Mouse (Mus musculus): Measurements from ENCODE around the gene Zfp317.
A peak's percentile ranks its signal among the peaks of the same experiment; 100 is the strongest.
"Not testable (repeated sequence)": the region's sequence is repeated elsewhere in the genome, so short reads cannot be mapped to it uniquely, and the experiment has no call there.

The Zfp317 gene

DNA sequence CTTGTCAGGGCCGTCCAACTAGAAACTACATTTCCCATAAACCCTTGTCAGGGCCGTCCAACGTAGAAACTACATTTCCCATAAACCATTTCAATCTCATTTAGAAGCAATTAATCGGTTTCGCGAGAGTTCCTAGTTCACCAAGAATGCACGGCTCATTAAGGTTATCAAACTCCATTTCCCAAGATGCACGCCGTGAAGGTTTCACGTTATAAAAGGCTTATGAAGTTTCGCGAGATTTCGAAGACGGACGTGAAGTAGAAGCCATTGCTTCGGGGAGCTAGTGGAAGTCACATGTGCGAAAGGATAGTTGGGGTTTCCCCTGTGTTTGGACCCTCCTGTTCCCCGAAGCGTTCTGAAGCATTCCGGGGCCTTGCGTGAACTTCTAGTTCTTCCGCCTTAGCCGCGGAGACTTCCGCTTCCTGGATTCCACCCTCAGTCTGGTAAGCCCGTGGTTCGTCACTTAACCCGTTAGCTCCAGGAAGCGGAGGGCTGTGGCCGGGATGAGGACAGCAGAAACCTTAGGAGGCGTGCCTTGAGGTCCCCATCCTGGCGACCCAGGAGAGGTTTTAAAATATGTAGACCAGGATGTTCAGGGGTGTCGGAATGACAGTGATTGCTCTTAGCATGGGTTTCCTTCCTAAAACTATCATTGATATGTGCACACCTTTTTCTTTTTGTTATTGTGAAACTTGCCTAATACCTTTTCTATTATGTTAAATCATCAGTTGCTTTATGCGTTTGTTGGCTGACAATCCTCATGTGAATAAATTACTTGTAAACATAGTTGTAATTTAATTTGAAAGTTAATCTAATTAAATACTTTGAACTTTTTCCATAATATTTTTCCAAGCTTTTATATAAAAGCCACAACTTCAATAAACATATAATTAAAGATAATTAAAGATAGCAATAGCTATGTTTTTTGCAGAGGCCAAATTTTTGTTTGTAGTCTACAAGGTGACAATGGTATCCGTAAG, at the start of gene Zfp317:
Zfp317 (plus strand) TSS at position 260 of the 980 bp plus-strand sequence.
- DNase-seq (ENCODE audit: low spot score): peak; percentile 99

- no peak for DNase-seq (ENCODE audit: low spot score)
Observed at GRCm38 (mm10) chr9:19582317-19582716, 39.6 kb upstream of the Zfp317 start, which contains the start of gene Olfr855. Gene Olfr855, plus strand, starts transcription at chr9:19582617.

- DNase-seq (ENCODE audit: low spot score): no peak
Observed at GRCm38 (mm10) chr9:19621297-19621696, 605 bp upstream of the Zfp317 start.

DNA sequence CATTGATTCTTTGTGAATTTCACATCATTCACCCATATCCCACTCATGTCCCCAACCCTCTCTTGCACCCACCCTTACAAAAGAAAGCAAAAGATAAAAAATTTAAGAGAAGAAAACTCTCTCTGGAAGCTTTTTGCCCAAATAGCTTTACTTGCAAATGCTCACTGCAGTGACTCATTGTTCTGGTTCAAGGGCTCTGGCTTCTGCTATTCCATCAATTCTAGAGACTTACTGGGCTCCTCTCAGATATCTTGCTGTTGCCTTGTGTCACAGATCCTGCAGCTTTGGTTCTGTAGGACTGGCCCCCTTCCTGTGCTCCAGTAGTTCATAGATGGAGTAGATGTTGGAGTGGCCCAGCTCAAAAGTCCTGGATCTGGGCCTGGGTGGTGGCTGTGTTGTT, 7.7 kb downstream of the Zfp317 start:
- no peak for DNase-seq (ENCODE audit: low spot score)

- no peak for DNase-seq (ENCODE audit: low spot score)
Observed at GRCm38 (mm10) chr9:19645193-19645592, 23.3 kb downstream of the Zfp317 start.

DNA sequence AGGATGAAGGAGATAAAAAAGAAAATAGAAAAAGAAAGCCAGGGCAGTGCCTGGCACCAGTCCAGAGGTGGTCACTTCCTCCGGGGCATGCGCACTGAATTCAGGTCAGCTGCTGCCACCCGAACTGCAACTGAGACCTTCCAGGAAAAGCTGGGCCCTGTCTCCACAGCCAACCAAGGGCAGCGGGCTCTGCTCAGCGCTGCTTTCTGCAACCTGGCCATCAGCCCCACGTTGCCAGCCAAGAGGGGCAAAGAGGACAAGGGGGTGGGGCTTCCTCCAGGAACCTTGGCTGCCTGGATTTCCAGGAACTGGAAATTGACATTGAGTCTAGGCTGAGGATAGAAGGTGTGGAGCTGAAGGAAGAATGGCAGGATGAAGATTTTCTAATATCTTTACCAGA, 68.4 kb downstream of the Zfp317 start:
- no peak for DNase-seq (ENCODE audit: low spot score)

GRCm38 (mm10) chr9:19691426-19691825, 69.5 kb downstream of the Zfp317 start:
- DNase-seq (ENCODE audit: low spot score): no peak

DNA sequence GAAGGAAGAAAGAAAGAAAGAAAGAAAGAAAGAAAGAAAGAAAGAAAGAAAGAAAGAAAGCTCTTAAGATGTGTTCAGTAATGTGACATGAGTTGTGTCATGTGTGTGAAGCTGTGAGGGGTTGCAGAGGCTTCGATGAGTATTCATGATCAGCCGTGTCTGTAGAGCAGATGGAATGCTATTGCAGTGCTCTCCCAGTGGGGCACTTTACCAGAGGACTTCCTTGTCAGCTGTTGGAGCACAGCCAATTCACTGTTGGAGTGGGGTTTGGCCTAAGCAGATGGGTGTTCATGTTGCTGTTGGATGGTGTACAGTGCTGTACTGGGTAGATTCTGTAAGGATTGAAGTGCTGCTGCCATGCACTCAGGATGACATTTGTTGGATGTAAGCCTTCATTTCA, 70.5 kb downstream of the Zfp317 start:
- no peak for DNase-seq (ENCODE audit: low spot score)

DNA sequence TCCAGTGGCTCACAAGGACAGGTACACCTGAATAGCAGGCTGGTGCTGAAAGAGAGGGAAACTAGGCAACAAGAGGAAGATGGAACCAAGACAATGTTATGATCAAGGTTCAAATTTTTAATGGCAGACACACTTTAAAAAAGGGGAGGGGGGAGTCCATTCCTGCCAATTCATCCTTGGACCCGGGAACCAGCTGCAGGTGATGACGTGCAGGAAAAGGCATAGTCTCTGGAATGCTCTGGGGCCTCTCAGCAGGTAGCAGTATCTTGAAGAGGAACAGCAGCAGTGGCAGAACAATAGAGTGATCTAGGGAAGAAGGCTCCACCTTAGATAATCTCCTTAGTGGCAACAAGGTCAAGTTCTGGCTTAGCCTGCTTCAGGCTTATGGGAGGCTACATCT, 72.4 kb downstream of the Zfp317 start:
- not testable (repeated sequence) for DNase-seq (ENCODE audit: low spot score)

DNA sequence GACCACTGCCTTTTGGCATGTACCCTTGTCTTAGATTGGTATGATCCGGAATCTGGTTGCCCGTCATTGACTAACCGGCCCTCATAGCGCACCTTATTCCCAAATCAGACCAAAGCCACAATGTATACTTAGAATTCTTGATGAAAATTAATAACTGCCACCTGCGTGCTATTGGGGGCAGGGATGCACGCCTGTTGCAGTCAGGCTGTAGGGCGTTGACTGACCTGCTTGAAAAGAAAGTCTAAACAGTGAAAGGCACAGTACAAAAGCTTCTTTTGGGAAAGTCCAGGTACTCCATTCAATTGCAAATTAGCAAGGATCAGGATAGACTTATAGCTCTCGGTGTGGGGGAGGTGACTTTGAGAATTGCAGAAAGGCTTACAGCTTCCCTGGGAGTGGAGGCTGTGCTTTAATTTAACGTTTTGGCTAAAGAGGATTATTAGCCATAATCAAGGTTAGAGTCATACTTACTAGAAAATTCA, 73.0 kb downstream of the Zfp317 start:
- DNase-seq (ENCODE audit: low spot score): not testable (repeated sequence)

All from retina, embryonic 14.5 days (tissue).